Mouse (Mus musculus): Measurements from ENCODE around the gene Gatb.

The Gatb gene

GRCm38 (mm10) chr3:85594452-85594851 is 20.5 kb downstream of the Gatb start:
- DNase-seq (ENCODE audit: low read depth), result no peak

- no peak for DNase-seq (ENCODE audit: low read depth)
Observed at GRCm38 (mm10) chr3:85599526-85599925, 25.6 kb downstream of the Gatb start.

GRCm38 (mm10) chr3:85601841-85602305 is 28.0 kb downstream of the Gatb start:
- peak; percentile 36 for DNase-seq (ENCODE audit: low read depth)

GRCm38 (mm10) chr3:85603811-85604210 is 29.9 kb downstream of the Gatb start:
- no peak for DNase-seq (ENCODE audit: low read depth)

GRCm38 (mm10) chr3:85606912-85607311 is 33.0 kb downstream of the Gatb start:
- DNase-seq (ENCODE audit: low read depth), result no peak

- no peak for DNase-seq (ENCODE audit: low read depth)
Observed at GRCm38 (mm10) chr3:85607753-85608152, 33.8 kb downstream of the Gatb start.

GRCm38 (mm10) chr3:85616389-85616788 is 42.5 kb downstream of the Gatb start:
- DNase-seq (ENCODE audit: low read depth), result no peak

- DNase-seq (ENCODE audit: low read depth), result no peak
Observed at GRCm38 (mm10) chr3:85618885-85619284, 45.0 kb downstream of the Gatb start.

GRCm38 (mm10) chr3:85619345-85619744 is 45.4 kb downstream of the Gatb start:
- no peak for DNase-seq (ENCODE audit: low read depth)

GRCm38 (mm10) chr3:85619751-85620150 is 45.8 kb downstream of the Gatb start:
- DNase-seq (ENCODE audit: low read depth), result no peak

- no peak for DNase-seq (ENCODE audit: low read depth)
Observed at GRCm38 (mm10) chr3:85629895-85630510, 56.1 kb downstream of the Gatb start.

- no peak for DNase-seq (ENCODE audit: low read depth)
Observed at GRCm38 (mm10) chr3:85633733-85634132, 59.8 kb downstream of the Gatb start.

- DNase-seq (ENCODE audit: low read depth), result peak; percentile 51
Observed at GRCm38 (mm10) chr3:85634389-85635125, 60.6 kb downstream of the Gatb start.

GRCm38 (mm10) chr3:85635126-85635419 is 61.2 kb downstream of the Gatb start:
- no peak for DNase-seq (ENCODE audit: low read depth)

GRCm38 (mm10) chr3:85635591-85635990 is 61.7 kb downstream of the Gatb start:
- DNase-seq (ENCODE audit: low read depth), result no peak

- DNase-seq (ENCODE audit: low read depth), result no peak
Observed at GRCm38 (mm10) chr3:85636716-85637447, 63.0 kb downstream of the Gatb start.

GRCm38 (mm10) chr3:85641751-85642150 is 67.8 kb downstream of the Gatb start:
- no peak for DNase-seq (ENCODE audit: low read depth)

GRCm38 (mm10) chr3:85644814-85645213 is 70.9 kb downstream of the Gatb start:
- no peak for DNase-seq (ENCODE audit: low read depth)

GRCm38 (mm10) chr3:85645517-85646004 is 71.6 kb downstream of the Gatb start:
- no peak for DNase-seq (ENCODE audit: low read depth)

GRCm38 (mm10) chr3:85649176-85649575 is 75.3 kb downstream of the Gatb start:
- no peak for DNase-seq (ENCODE audit: low read depth)

GRCm38 (mm10) chr3:85652727-85653665 is 79.1 kb downstream of the Gatb start:
- DNase-seq (ENCODE audit: low read depth), result no peak

GRCm38 (mm10) chr3:85655538-85655937 is 81.6 kb downstream of the Gatb start:
- no peak for DNase-seq (ENCODE audit: low read depth)

All from fibroblast of lung, adult 2 months (primary cell).